Mouse (Mus musculus) G1E-ER4 (cell line): ENCODE measurements around the gene Shmt2. TPM values are rescaled to one million over a fixed set of nuclear protein-coding genes. Genes with fewer than 3 reads are reported as not detected.

Experiments
- GATA1 ChIP-seq: IDR thresholded peaks from one replicate; pipeline ENCODE4 v1.8.0; 2012; ENCODE audit warnings: low read length, inconsistent platforms
- polyA plus RNA-seq: library from polyadenylated mRNA; stranded (reverse); fragments of >175 nt; gene quantifications from 2 replicates; pipeline ENCODE4 v1.2.3, GENCODE M21; 2012

The Shmt2 gene
- polyA plus RNA-seq, 1 experiment, result 613 TPM

GRCm38 (mm10) chr10:127519041-127519701, 3.1 kb downstream of the Shmt2 start:
- no peak for TF ChIP-seq GATA1

- no peak for TF ChIP-seq GATA1
Measured at GRCm38 (mm10) chr10:127517941-127518340, 4.3 kb downstream of the Shmt2 start.

- TF ChIP-seq GATA1, result no peak
Measured at GRCm38 (mm10) chr10:127516576-127517260, 5.5 kb downstream of the Shmt2 start.

- no peak for TF ChIP-seq GATA1
Measured at GRCm38 (mm10) chr10:127515983-127516459, 6.2 kb downstream of the Shmt2 start.

- no peak for TF ChIP-seq GATA1
Measured at GRCm38 (mm10) chr10:127515271-127515982, 6.8 kb downstream of the Shmt2 start.

GRCm38 (mm10) chr10:127514764-127515163, 7.5 kb downstream of the Shmt2 start, which contains the start of gene Ndufa4l2:
TSS of gene Ndufa4l2 (plus strand) at chr10:127514967.
- no peak for TF ChIP-seq GATA1

GRCm38 (mm10) chr10:127514111-127514698, 8.0 kb downstream of the Shmt2 start:
- TF ChIP-seq GATA1, result no peak

- TF ChIP-seq GATA1, result no peak
Measured at GRCm38 (mm10) chr10:127513501-127514091, 8.6 kb downstream of the Shmt2 start.

- TF ChIP-seq GATA1, result no peak
Measured at GRCm38 (mm10) chr10:127512813-127513212, 9.4 kb downstream of the Shmt2 start.

- no peak for TF ChIP-seq GATA1
Measured at GRCm38 (mm10) chr10:127512307-127512666, 10.0 kb downstream of the Shmt2 start.

GRCm38 (mm10) chr10:127511634-127512306, 10.5 kb downstream of the Shmt2 start:
- TF ChIP-seq GATA1, result no peak

GRCm38 (mm10) chr10:127510895-127511617, 11.2 kb downstream of the Shmt2 start:
- no peak for TF ChIP-seq GATA1

GRCm38 (mm10) chr10:127509837-127510701, 12.2 kb downstream of the Shmt2 start:
- no peak for TF ChIP-seq GATA1
